Mouse (Mus musculus) midbrain, embryonic 12.5 days (tissue): ENCODE data around the gene Fam24a. TPM values are rescaled to one million over a fixed set of nuclear protein-coding genes. Genes with fewer than 3 reads are reported as not detected.
A peak's percentile ranks its signal among the peaks of the same experiment; 100 is the strongest.

ENCODE experiments used
- ATAC-seq: fragments of 200-750 bp; cut with Nextera tagmentation; 2 replicates; pipeline ENCODE4 v1.8.0; 2017; ENCODE audit warnings: low read depth, moderate TSS enrichment, moderate library complexity; ENCODE audit not compliant: low FRiP score
- H3K27ac ChIP-seq: fragments of 300-500 bp; sonication (generic); replicated peaks from 2 replicates; pipeline ENCODE4 v1.5.1; 2016; ENCODE audit warnings: mild to moderate bottlenecking
- H3K27me3 ChIP-seq: fragments of 300-500 bp; sonication (generic); 2 replicates; pipeline ENCODE4 v1.6.1; 2016; ENCODE audit warnings: mild to moderate bottlenecking
- H3K36me3 ChIP-seq: fragments of 300-500 bp; sonication (generic); 2 replicates; pipeline ENCODE4 v1.6.1; 2016
- H3K4me1 ChIP-seq: fragments of 300-500 bp; sonication (generic); 2 replicates; pipeline ENCODE4 v1.6.1; 2016
- H3K4me2 ChIP-seq: fragments of 300-500 bp; sonication (generic); replicated peaks from 2 replicates; pipeline ENCODE4 v1.6.1; 2016; ENCODE audit warnings: mild to moderate bottlenecking, moderate library complexity
- H3K4me3 ChIP-seq: fragments of 300-500 bp; sonication (generic); 2 replicates; pipeline ENCODE4 v1.5.1; 2016; ENCODE audit warnings: mild to moderate bottlenecking
- H3K9ac ChIP-seq: fragments of 300-500 bp; sonication (generic); replicated peaks from 2 replicates; pipeline ENCODE4 v1.6.1; 2016; ENCODE audit warnings: mild to moderate bottlenecking, moderate library complexity
- H3K9me3 ChIP-seq: fragments of 300-500 bp; sonication (generic); 2 replicates; pipeline ENCODE4 v1.6.1; 2016; ENCODE audit warnings: mild to moderate bottlenecking
- WGBS: fragments of 180-500 bp; shearing (Covaris S2); methylation state at CpG from one replicate; pipeline ENCODE4 v1.1.7; 2016; 5-methylcytosine and 5-hydroxymethylcytosine counted together
- polyA plus RNA-seq: library from polyadenylated mRNA; unstranded; fragments of >200 nt; fragmentation: Nextera tagmentation; extraction: Ambion mirVana; gene quantifications from 2 replicates; pipeline ENCODE4 v1.2.1, GENCODE M21; 2016

The Fam24a gene
- not detected in 2 replicates for polyA plus RNA-seq

DNA sequence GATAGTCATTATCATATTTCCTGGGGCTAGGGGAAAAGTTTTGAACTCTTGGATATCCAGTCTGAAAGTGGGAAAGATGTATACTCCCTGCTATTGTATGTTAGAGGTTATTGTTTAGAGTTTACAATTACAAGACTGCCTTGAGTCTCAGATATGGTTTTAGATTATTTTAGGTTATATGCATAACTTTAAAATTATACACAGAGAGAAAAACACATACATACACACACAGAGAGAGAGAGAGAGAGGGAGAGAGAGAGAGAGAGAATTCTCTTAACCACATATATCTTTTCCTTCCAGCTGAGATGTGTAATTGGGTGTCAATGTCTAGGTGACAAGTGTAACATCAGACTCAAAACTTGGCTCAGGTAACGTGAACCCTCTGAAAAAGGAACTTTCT is at the start of gene Fam24a:
TSS of gene Fam24a (plus strand) at position 301 of the 400 bp plus-strand sequence.
- no peak within 1 kb of the TSS for H3K27ac ChIP-seq
- H3K9ac ChIP-seq = no peak within 1 kb of the TSS
- WGBS = 51% methylated on average over 1 of the region's 1 CpGs
- H3K4me1 ChIP-seq = peaks cover 9% of the 10 kb centered on the region; the same call in 1 of the 2 replicates
- ATAC-seq = no peak
- H3K4me3 ChIP-seq = no peak within 1 kb of the TSS
- no peaks in the 10 kb centered on the region for H3K27me3 ChIP-seq
- no peaks in the 10 kb centered on the region for H3K36me3 ChIP-seq
- no peaks in the 10 kb centered on the region for H3K9me3 ChIP-seq
- no peak within 1 kb of the TSS for H3K4me2 ChIP-seq

GRCm38 (mm10) chr7:131297151-131297550 is 36.5 kb upstream of the Fam24a start:
- no peak overlapping the region for H3K4me2 ChIP-seq
- no peak overlapping the region for H3K27ac ChIP-seq
- no peak for ATAC-seq
- no peak overlapping the region for H3K4me3 ChIP-seq
- no peaks in the 10 kb centered on the region for H3K4me1 ChIP-seq
- H3K27me3 ChIP-seq = 0 out of 2 replicates have a peak, but pooled peaks cover 2% of the 10 kb centered on the region
- H3K9ac ChIP-seq = no peak overlapping the region
- H3K36me3 ChIP-seq = no peaks in the 10 kb centered on the region
- 80% methylated on average over 8 of the region's 8 CpGs for WGBS
- no peaks in the 10 kb centered on the region for H3K9me3 ChIP-seq

GRCm38 (mm10) chr7:131303340-131303739 is 30.3 kb upstream of the Fam24a start:
- H3K4me3 ChIP-seq = no peak overlapping the region
- H3K9me3 ChIP-seq = no peaks in the 10 kb centered on the region
- WGBS = 83% methylated on average over 8 of the region's 8 CpGs

GRCm38 (mm10) chr7:131306733-131307132 is 26.9 kb upstream of the Fam24a start:
- Histone ChIP-seq H3K4me1 (no peaks in the 10 kb centered on the region), H3K36me3 (no peaks in the 10 kb centered on the region), H3K9ac (no peak overlapping the region), H3K9me3 (no peaks in the 10 kb centered on the region), H3K27me3 (no peaks in the 10 kb centered on the region), H3K27ac (no peak overlapping the region), H3K4me2 (no peak overlapping the region), H3K4me3 (no peak overlapping the region)
- WGBS = 76% methylated on average over 5 of the region's 5 CpGs
- no peak for ATAC-seq

More at GRCm38 (mm10) chr7:131303340-131303739, 30.3 kb upstream of the Fam24a start:
- no peaks in the 10 kb centered on the region for H3K27me3 ChIP-seq
- no peaks in the 10 kb centered on the region for H3K36me3 ChIP-seq
- H3K9ac ChIP-seq = no peak overlapping the region
- no peaks in the 10 kb centered on the region for H3K4me1 ChIP-seq
- no peak overlapping the region for H3K4me2 ChIP-seq
- no peak overlapping the region for H3K27ac ChIP-seq
- no peak for ATAC-seq

DNA sequence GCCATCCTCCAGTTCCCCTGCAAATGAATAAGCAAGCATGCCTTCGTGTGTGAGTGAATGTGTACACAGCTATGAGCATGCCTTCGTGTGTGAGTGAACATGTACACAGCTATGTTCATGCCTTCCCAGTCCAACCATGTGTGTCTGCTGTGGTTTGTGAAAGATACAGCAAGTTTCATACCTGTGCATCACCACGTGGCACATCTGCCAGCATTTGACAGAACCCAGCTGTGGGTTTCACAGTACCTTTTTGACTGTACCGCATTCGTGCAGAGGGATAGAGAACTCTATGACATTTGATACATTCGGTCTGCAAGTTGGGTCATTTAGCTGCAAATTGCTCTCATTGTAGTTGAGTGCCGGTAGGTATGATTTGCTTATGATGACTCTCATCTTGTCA is 19.2 kb upstream of the Fam24a start:
- no peaks in the 10 kb centered on the region for H3K27me3 ChIP-seq
- no peak overlapping the region for H3K4me3 ChIP-seq
- WGBS = 87% methylated on average over 7 of the region's 7 CpGs
- no peaks in the 10 kb centered on the region for H3K36me3 ChIP-seq
- H3K27ac ChIP-seq = no peak overlapping the region
- no peak for ATAC-seq
- H3K4me1 ChIP-seq = no peaks in the 10 kb centered on the region
- H3K4me2 ChIP-seq = no peak overlapping the region
- H3K9me3 ChIP-seq = no peaks in the 10 kb centered on the region
- no peak overlapping the region for H3K9ac ChIP-seq

GRCm38 (mm10) chr7:131317587-131317986 is 16.1 kb upstream of the Fam24a start:
- H3K9me3 ChIP-seq = no peaks in the 10 kb centered on the region
- no peak overlapping the region for H3K4me3 ChIP-seq
- H3K27ac ChIP-seq = no peak overlapping the region
- WGBS = 79% methylated on average over 12 of the region's 12 CpGs
- ATAC-seq = no peak
- no peaks in the 10 kb centered on the region for H3K27me3 ChIP-seq
- H3K4me2 ChIP-seq = no peak overlapping the region
- H3K36me3 ChIP-seq = no peaks in the 10 kb centered on the region
- H3K9ac ChIP-seq = no peak overlapping the region
- H3K4me1 ChIP-seq = no peaks in the 10 kb centered on the region

DNA sequence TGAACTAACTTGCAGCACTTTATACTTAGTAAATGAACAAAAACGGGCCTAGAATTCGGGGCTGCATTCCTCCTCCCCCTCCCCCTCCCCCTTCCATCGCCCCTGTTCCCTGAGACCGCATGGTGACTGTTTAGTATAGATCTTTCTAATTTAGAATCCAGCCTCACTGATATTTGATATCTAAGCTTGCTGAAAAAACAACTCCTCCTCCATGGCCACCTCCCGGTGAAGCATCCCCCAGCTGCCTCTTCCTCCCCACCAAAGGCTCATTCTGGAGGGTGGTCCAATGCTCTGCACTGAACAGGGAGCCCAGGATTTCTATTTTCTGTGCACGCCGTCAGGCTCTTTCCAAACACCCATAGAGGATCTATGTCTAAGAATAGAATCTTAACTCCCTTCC is 15.3 kb upstream of the Fam24a start:
- Histone ChIP-seq H3K4me1 (no peaks in the 10 kb centered on the region), H3K4me2 (no peak overlapping the region), H3K27me3 (no peaks in the 10 kb centered on the region), H3K36me3 (no peaks in the 10 kb centered on the region), H3K9me3 (no peaks in the 10 kb centered on the region), H3K9ac (no peak overlapping the region), H3K27ac (no peak overlapping the region), H3K4me3 (no peak overlapping the region)
- WGBS = 88% methylated on average over 5 of the region's 7 CpGs
- ATAC-seq = no peak

- ATAC-seq = no peak
- no peaks in the 10 kb centered on the region for H3K36me3 ChIP-seq
- no peak within 1 kb of the TSS for H3K27ac ChIP-seq
- no peaks in the 10 kb centered on the region for H3K9me3 ChIP-seq
- WGBS = 76% methylated on average over 2 of the region's 2 CpGs
- no peak within 1 kb of the TSS for H3K4me2 ChIP-seq
- H3K27me3 ChIP-seq = no peaks in the 10 kb centered on the region
- H3K4me1 ChIP-seq = no peaks in the 10 kb centered on the region
- no peak within 1 kb of the TSS for H3K4me3 ChIP-seq
- H3K9ac ChIP-seq = no peak within 1 kb of the TSS
These were observed 11.5 kb upstream of the Fam24a start, which contains the start of gene Cuzd1 for GRCm38 (mm10) chr7:131322192-131322591. Gene Cuzd1, minus strand, starts transcription at chr7:131322292.

GRCm38 (mm10) chr7:131327054-131327453 is 6.6 kb upstream of the Fam24a start:
- H3K36me3 ChIP-seq = no peaks in the 10 kb centered on the region
- no peak overlapping the region for H3K4me3 ChIP-seq
- no peak overlapping the region for H3K4me2 ChIP-seq
- H3K9me3 ChIP-seq = no peaks in the 10 kb centered on the region
- H3K9ac ChIP-seq = no peak overlapping the region
- H3K4me1 ChIP-seq = no peaks in the 10 kb centered on the region
- H3K27me3 ChIP-seq = no peaks in the 10 kb centered on the region
- 87% methylated on average over 5 of the region's 5 CpGs for WGBS
- ATAC-seq = no peak
- H3K27ac ChIP-seq = no peak overlapping the region

GRCm38 (mm10) chr7:131329416-131329815 is 4.2 kb upstream of the Fam24a start, which contains the start of gene Fam24b:
Gene Fam24b, minus strand, starts transcription at chr7:131329516.
- no peak for ATAC-seq
- no peaks in the 10 kb centered on the region for H3K36me3 ChIP-seq
- no peaks in the 10 kb centered on the region for H3K27me3 ChIP-seq
- no peak within 1 kb of the TSS for H3K4me3 ChIP-seq
- H3K4me2 ChIP-seq = no peak within 1 kb of the TSS
- 96% methylated on average over 5 of the region's 5 CpGs for WGBS
- no peaks in the 10 kb centered on the region for H3K4me1 ChIP-seq
- no peaks in the 10 kb centered on the region for H3K9me3 ChIP-seq
- H3K27ac ChIP-seq = no peak within 1 kb of the TSS
- H3K9ac ChIP-seq = no peak within 1 kb of the TSS

DNA sequence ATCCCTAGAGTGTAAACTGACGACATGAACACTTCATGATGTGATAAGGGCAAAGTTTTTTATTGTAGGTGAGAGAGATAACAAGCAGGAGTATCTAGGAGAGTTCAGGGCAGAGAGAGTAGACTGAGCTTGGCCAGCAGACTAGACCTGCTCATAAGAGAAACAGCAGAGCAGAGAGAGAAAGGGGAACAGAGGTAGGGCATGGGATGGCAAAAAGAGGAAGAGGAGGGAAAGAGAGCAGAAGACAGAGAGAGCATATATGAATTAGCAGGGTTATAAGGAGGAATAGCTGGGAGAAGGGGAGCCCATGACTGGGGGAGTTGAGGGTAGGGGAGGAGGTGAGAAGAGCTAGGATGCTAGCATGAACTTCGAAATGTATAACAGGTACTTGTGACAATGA is 2.0 kb upstream of the Fam24a start:
- no peaks in the 10 kb centered on the region for H3K36me3 ChIP-seq
- no peaks in the 10 kb centered on the region for H3K27me3 ChIP-seq
- no peak overlapping the region for H3K9ac ChIP-seq
- H3K9me3 ChIP-seq = no peaks in the 10 kb centered on the region
- H3K4me2 ChIP-seq = no peak overlapping the region
- WGBS = 78% methylated on average over 2 of the region's 2 CpGs
- no peak for ATAC-seq
- no peak overlapping the region for H3K27ac ChIP-seq
- H3K4me1 ChIP-seq = no peaks in the 10 kb centered on the region
- H3K4me3 ChIP-seq = no peak overlapping the region

- H3K27me3 ChIP-seq = no peaks in the 10 kb centered on the region
- WGBS = 34% methylated on average over 8 of the region's 8 CpGs
- no peak overlapping the region for H3K9ac ChIP-seq
- H3K4me3 ChIP-seq = no peak overlapping the region
- no peak overlapping the region for H3K4me2 ChIP-seq
- peak overlapping the region; percentile 54 for H3K27ac ChIP-seq
- H3K36me3 ChIP-seq = peaks cover 19% of the 10 kb centered on the region
- peak; percentile 54; the same call in 1 of the 2 replicates for ATAC-seq
- H3K4me1 ChIP-seq = peaks cover 9% of the 10 kb centered on the region; the same call in 1 of the 2 replicates
- H3K9me3 ChIP-seq = no peaks in the 10 kb centered on the region
These were observed 3.9 kb downstream of the Fam24a start for GRCm38 (mm10) chr7:131337502-131338068.
